Mouse (Mus musculus) lung, postnatal 0 days (tissue): Measurements from ENCODE around the gene Ciao2b.

ENCODE experiments used
- CTCF ChIP-seq: IDR thresholded peaks from 2 replicates; pipeline ENCODE4 v1.5.1; 2016; ENCODE audit warnings: antibody characterized with exemption, mild to moderate bottlenecking
- EP300 ChIP-seq: IDR thresholded peaks from 2 replicates; pipeline ENCODE4 v1.6.1; 2016; ENCODE audit warnings: antibody characterized with exemption, mild to moderate bottlenecking, control low read depth

GRCm38 (mm10) chr8:104630574-104630973 is 11.2 kb downstream of the Ciao2b start:
- TF ChIP-seq EP300 (no peak), CTCF (peak; percentile 33)
